Mouse (Mus musculus) CD4-positive naive resting alpha-beta T cell, adult 76 days (primary cell): ENCODE data around the gene Serpinb7. TPM values are rescaled to one million over a fixed set of nuclear protein-coding genes. Genes with fewer than 3 reads are reported as not detected.

ENCODE experiments used
- total RNA-seq: library from RNA; stranded (reverse); gene quantifications from one replicate; pipeline ENCODE4 v1.2.4, GENCODE M21; 2023

The Serpinb7 gene
- total RNA-seq = not detected

DNA sequence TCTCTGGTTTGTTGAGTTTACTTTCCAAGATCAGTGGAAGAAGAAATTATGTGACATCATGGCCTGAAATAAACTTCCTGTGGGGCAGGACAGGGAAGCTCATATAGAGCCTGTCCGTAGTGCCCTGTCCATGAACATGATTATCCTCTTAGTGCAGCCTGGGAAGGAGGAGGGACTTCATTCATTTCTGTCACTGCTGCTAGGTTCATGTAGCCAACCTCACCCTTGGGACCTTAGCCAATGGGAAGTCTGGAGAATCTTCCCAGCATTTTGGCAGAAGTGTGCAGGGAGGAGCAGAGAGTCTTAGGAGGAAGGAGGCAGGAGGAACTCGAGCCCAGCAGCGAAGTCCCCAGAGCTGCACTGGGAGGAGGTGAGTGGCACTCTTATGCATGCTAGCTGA is at the start of gene Serpinb7:
Gene Serpinb7, plus strand, starts transcription at position 301 of the 400 bp plus-strand sequence.

DNA sequence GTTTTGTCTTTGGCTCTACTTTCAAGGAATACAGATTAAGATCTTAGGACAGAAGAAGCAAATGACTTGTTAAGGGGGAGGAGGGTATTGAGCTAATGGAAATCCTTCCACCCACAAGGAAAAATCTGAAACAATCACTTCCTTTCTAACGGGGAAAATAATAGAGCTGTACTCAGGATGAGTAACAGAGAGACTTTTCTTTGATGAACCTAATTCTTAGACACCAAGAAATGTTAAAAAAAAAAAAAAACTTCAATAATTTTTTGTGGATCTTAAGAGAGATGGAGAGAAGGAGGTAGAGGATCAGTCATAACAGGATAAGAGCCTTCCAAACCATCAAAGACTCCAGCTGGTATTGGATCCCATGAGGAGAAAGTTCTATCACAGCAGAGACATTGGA is 38.6 kb upstream of the Serpinb7 start, which contains the start of gene Serpinb11:
Gene Serpinb11, plus strand, starts transcription at position 301 of the 400 bp plus-strand sequence.

Other genes with a start within 250 kb of the Serpinb7 start
- gene Serpinb3b, start 121.3 kb upstream of the Serpinb7 start, total RNA-seq = not detected
- not detected for gene Serpinb3c, start 121.3 kb upstream of the Serpinb7 start, total RNA-seq
- not detected for gene Serpinb11, start 38.5 kb upstream of the Serpinb7 start, total RNA-seq
- gene Serpinb2, start 111.8 kb downstream of the Serpinb7 start, total RNA-seq = not detected
- gene Serpinb8, start 190.4 kb downstream of the Serpinb7 start, total RNA-seq = 0.97 TPM